Mouse (Mus musculus) kidney, postnatal 0 days (tissue): Measurements from ENCODE around the gene Mapre3. TPM values are rescaled to one million over a fixed set of nuclear protein-coding genes. Genes with fewer than 3 reads are reported as not detected.
A peak's percentile ranks its signal among the peaks of the same experiment; 100 is the strongest.

Source experiments
- ATAC-seq: fragments of 200-750 bp; cut with Nextera tagmentation; replicated peaks from 2 replicates; pipeline ENCODE4 v1.8.0; 2017; ENCODE audit warnings: low read depth, moderate number of reproducible peaks, moderate TSS enrichment, moderate library complexity; ENCODE audit not compliant: low FRiP score
- DNase-seq: peaks from one replicate; pipeline ENCODE4 v3.0.0-alpha.2; 2016; ENCODE audit warnings: low spot score
- H3K27ac ChIP-seq: fragments of 300-500 bp; sonication (generic); 2 replicates; pipeline ENCODE4 v1.5.1; 2014; ENCODE audit warnings: mild to moderate bottlenecking
- H3K27me3 ChIP-seq: fragments of 300-500 bp; sonication (generic); 2 replicates; pipeline ENCODE4 v1.6.1; 2014; ENCODE audit warnings: low read length, mixed read lengths; ENCODE audit not compliant: insufficient read depth
- H3K36me3 ChIP-seq: fragments of 300-500 bp; sonication (generic); 2 replicates; pipeline ENCODE4 v1.6.1; 2014; ENCODE audit warnings: low read length, mixed read lengths; ENCODE audit not compliant: insufficient read depth
- H3K4me1 ChIP-seq: fragments of 300-500 bp; sonication (generic); replicated peaks from 2 replicates; pipeline ENCODE4 v1.6.1; 2014; ENCODE audit warnings: antibody characterized with exemption, low read length, mixed read lengths; ENCODE audit not compliant: insufficient read depth
- H3K4me2 ChIP-seq: fragments of 300-500 bp; sonication (generic); 2 replicates; pipeline ENCODE4 v1.6.1; 2014; ENCODE audit warnings: mild to moderate bottlenecking, low read length, moderate library complexity, mixed read lengths
- H3K4me3 ChIP-seq: fragments of 300-500 bp; sonication (generic); replicated peaks from 2 replicates; pipeline ENCODE4 v1.5.1; 2014; ENCODE audit warnings: low read depth, low read length
- H3K9ac ChIP-seq: fragments of 300-500 bp; sonication (generic); 2 replicates; pipeline ENCODE4 v1.6.1; 2014; ENCODE audit warnings: low read depth, low read length
- H3K9me3 ChIP-seq: fragments of 300-500 bp; sonication (generic); replicated peaks from 2 replicates; pipeline ENCODE4 v1.6.1; 2016; ENCODE audit warnings: low read length, inconsistent platforms, mixed read lengths
- CTCF ChIP-seq: IDR thresholded peaks from 2 replicates; pipeline ENCODE4 v1.5.1; 2016; ENCODE audit warnings: antibody characterized with exemption, low read depth, mild to moderate bottlenecking, moderate library complexity
- WGBS: fragments of 180-500 bp; shearing (Covaris S2); extraction: QIAGEN DNeasy Blood & Tissue Kit; methylation state at CpG from one replicate; pipeline ENCODE4 v1.1.7; 2014; 5-methylcytosine and 5-hydroxymethylcytosine counted together
- polyA plus RNA-seq: library from polyadenylated mRNA; unstranded; fragments of >200 nt; fragmentation: Nextera tagmentation; extraction: Ambion mirVana; gene quantifications from 2 replicates; pipeline ENCODE4 v1.2.1, GENCODE M21; 2015

The Mapre3 gene
- polyA plus RNA-seq, 1 experiment from 2014 or later: 20.6 TPM

- peak; percentile 50; the same call in 1 of the 2 replicates for TF ChIP-seq CTCF
- H3K9me3 ChIP-seq: no peaks in the 10 kb centered on the region
- H3K36me3 ChIP-seq: no peaks in the 10 kb centered on the region
- no peaks in the 10 kb centered on the region for H3K27me3 ChIP-seq
- WGBS: 65% methylated on average over 4 of the region's 4 CpGs
- no peak overlapping the region for H3K4me2 ChIP-seq
- no peak overlapping the region for H3K9ac ChIP-seq
- no peak overlapping the region for H3K27ac ChIP-seq
- H3K4me1 ChIP-seq: no peaks in the 10 kb centered on the region
- H3K4me3 ChIP-seq: no peak overlapping the region
- DNase-seq (peak; percentile 61), ATAC-seq (peak; percentile 50; the same call in 1 of the 2 replicates)
Measured at GRCm38 (mm10) chr5:30863852-30864251, 49.4 kb downstream of the Mapre3 start.

- no peaks in the 10 kb centered on the region for H3K4me1 ChIP-seq
- H3K36me3 ChIP-seq: no peaks in the 10 kb centered on the region
- no peak overlapping the region for H3K4me3 ChIP-seq
- H3K27me3 ChIP-seq: no peaks in the 10 kb centered on the region
- TF ChIP-seq CTCF: no peak
- no peak overlapping the region for H3K9ac ChIP-seq
- DNase-seq (no peak), ATAC-seq (peak; percentile 9; the same call in 1 of the 2 replicates)
- no peaks in the 10 kb centered on the region for H3K9me3 ChIP-seq
- H3K4me2 ChIP-seq: no peak overlapping the region
- 52% methylated on average over 15 of the region's 15 CpGs for WGBS
- H3K27ac ChIP-seq: no peak overlapping the region
Measured at GRCm38 (mm10) chr5:30864322-30864721, 49.9 kb downstream of the Mapre3 start.

GRCm38 (mm10) chr5:30866871-30867270 is 52.4 kb downstream of the Mapre3 start:
- Histone ChIP-seq H3K4me1 (peaks cover 6% of the 10 kb centered on the region), H3K36me3 (peaks cover 6% of the 10 kb centered on the region; the same call in 1 of the 2 replicates), H3K9me3 (no peaks in the 10 kb centered on the region), H3K27me3 (no peaks in the 10 kb centered on the region), H3K4me3 (no peak overlapping the region), H3K27ac (no peak overlapping the region), H3K4me2 (no peak overlapping the region), H3K9ac (no peak overlapping the region)
- no peak for TF ChIP-seq CTCF
- ATAC-seq (no peak), DNase-seq (no peak)
- WGBS: 82% methylated on average over 3 of the region's 3 CpGs

GRCm38 (mm10) chr5:30867712-30868111 is 53.3 kb downstream of the Mapre3 start, which contains the start of gene Tmem214:
Tmem214 (plus strand) TSS chr5:30868012.
- ATAC-seq (no peak), DNase-seq (no peak)
- Histone ChIP-seq H3K9ac (no peak within 1 kb of the TSS), H3K4me2 (peak within 1 kb of the TSS; percentile 64; the same call in 1 of the 2 replicates), H3K4me3 (no peak within 1 kb of the TSS; the same call in 1 of the 2 replicates), H3K27me3 (no peaks in the 10 kb centered on the region), H3K27ac (no peak within 1 kb of the TSS), H3K36me3 (peaks cover 14% of the 10 kb centered on the region), H3K9me3 (no peaks in the 10 kb centered on the region), H3K4me1 (peaks cover 6% of the 10 kb centered on the region)
- TF ChIP-seq CTCF: no peak
- WGBS: 98% methylated on average over 3 of the region's 3 CpGs

GRCm38 (mm10) chr5:30868981-30869380 is 54.5 kb downstream of the Mapre3 start:
- Histone ChIP-seq H3K9me3 (no peaks in the 10 kb centered on the region), H3K9ac (peak overlapping the region; percentile 92; the same call in 1 of the 2 replicates), H3K36me3 (peaks cover 26% of the 10 kb centered on the region), H3K4me1 (peaks cover 6% of the 10 kb centered on the region), H3K27ac (peak overlapping the region; percentile 68; the same call in 1 of the 2 replicates), H3K4me2 (peak overlapping the region; percentile 64), H3K27me3 (no peaks in the 10 kb centered on the region), H3K4me3 (peak overlapping the region; percentile 98)
- DNase-seq: peak; percentile 41
- 9% methylated on average over 9 of the region's 9 CpGs for WGBS
- no peak for ATAC-seq
- no peak for TF ChIP-seq CTCF

GRCm38 (mm10) chr5:30869405-30870130 is 55.1 kb downstream of the Mapre3 start:
- H3K4me2 ChIP-seq: peak overlapping the region; percentile 64

More at GRCm38 (mm10) chr5:30869405-30870130, 55.1 kb downstream of the Mapre3 start:
- H3K27ac ChIP-seq: peak overlapping the region; percentile 68
- H3K4me3 ChIP-seq: peak overlapping the region; percentile 98
- peaks cover 32% of the 10 kb centered on the region for H3K36me3 ChIP-seq
- peaks cover 6% of the 10 kb centered on the region for H3K4me1 ChIP-seq
- H3K27me3 ChIP-seq: no peaks in the 10 kb centered on the region
- peak overlapping the region; percentile 92 for H3K9ac ChIP-seq
- peak; percentile 94 for DNase-seq
- no peaks in the 10 kb centered on the region for H3K9me3 ChIP-seq
- peak; percentile 89 for ATAC-seq
- TF ChIP-seq CTCF: 0 out of 2 replicates have a peak, but pooled peaks have one; percentile 19
- WGBS: under 1% methylated on average over 63 of the region's 63 CpGs
